Mouse (Mus musculus): ENCODE data around the gene Tnnt2. TPM values are rescaled to one million over a fixed set of nuclear protein-coding genes. Genes with fewer than 3 reads are reported as not detected.

Gene Tnnt2
- total RNA-seq, 2 experiments from 2014 or later = not detected

DNA sequence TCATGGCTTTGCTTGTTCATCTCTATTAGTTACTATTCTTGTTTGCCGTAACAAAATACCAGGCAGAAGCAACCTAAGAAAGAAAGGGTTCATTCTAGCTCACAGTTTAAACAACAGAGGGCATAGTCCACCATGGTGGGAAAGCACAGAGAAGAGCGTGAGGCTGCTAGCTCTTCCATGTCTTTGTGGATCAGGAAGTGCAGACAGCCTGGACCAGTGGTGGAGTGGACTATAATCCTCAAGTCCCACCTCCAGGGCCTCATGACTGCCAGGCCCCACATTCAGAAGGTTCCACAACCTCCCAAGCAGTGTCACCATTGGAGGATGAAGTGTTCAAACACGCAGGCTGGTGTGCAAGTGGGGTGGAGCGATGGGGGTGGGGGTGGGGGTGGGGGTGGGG lies 17.0 kb downstream of the Tnnt2 start:
- ATAC-seq (replicated peaks; ENCODE audit: poor library complexity, severe bottlenecking) = no peak

DNA sequence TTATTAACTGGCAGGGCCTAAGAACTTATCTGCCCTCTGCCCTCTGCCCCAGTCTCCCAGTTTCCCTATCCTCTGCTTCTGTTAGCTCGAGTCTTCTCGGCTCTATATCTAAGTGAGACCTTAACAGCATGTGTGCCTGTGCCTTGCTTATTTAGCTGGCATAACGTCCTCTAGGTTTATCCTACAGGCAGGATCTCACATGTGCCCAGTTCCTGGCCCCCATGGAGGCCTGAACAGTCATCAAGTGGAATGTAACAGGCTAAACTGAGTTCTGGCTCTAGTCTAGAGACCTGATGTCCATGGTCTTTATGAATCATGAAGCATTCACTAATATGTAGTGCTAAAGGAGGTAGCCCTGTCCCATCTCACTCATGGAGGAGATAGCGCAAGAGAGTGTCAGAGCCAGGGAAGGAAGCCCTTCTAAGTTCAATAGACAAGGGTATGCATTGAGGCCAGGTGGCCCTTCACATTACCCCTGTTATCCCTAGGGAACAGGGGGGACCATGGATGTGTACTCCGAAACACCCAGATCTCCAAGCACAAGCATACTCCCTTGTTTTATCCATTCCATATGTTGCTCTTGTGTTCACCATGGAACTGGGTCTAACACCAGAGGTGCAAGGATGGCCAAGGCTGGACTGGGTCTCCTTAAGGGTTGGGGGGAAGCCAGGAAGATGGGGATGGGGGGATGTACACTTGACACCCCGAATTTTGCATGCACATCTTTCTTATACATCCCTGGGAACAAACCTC lies 18.6 kb downstream of the Tnnt2 start:
- ATAC-seq (replicated peaks; ENCODE audit: poor library complexity, severe bottlenecking) = no peak

- ATAC-seq (replicated peaks; ENCODE audit: poor library complexity, severe bottlenecking) = no peak
Measured at GRCm38 (mm10) chr1:135855344-135855687, 19.2 kb downstream of the Tnnt2 start.

- ATAC-seq (replicated peaks; ENCODE audit: poor library complexity, severe bottlenecking) = no peak
Measured at GRCm38 (mm10) chr1:135856070-135856469, 19.9 kb downstream of the Tnnt2 start.

- ATAC-seq (replicated peaks; ENCODE audit: poor library complexity, severe bottlenecking) = no peak
Measured at GRCm38 (mm10) chr1:135857137-135857775, 21.1 kb downstream of the Tnnt2 start.

- no peak for ATAC-seq (replicated peaks; ENCODE audit: poor library complexity, severe bottlenecking)
Measured at GRCm38 (mm10) chr1:135858533-135858932, 22.4 kb downstream of the Tnnt2 start.

GRCm38 (mm10) chr1:135861091-135861490 lies 24.9 kb downstream of the Tnnt2 start:
- no peak for ATAC-seq (replicated peaks; ENCODE audit: poor library complexity, severe bottlenecking)

DNA sequence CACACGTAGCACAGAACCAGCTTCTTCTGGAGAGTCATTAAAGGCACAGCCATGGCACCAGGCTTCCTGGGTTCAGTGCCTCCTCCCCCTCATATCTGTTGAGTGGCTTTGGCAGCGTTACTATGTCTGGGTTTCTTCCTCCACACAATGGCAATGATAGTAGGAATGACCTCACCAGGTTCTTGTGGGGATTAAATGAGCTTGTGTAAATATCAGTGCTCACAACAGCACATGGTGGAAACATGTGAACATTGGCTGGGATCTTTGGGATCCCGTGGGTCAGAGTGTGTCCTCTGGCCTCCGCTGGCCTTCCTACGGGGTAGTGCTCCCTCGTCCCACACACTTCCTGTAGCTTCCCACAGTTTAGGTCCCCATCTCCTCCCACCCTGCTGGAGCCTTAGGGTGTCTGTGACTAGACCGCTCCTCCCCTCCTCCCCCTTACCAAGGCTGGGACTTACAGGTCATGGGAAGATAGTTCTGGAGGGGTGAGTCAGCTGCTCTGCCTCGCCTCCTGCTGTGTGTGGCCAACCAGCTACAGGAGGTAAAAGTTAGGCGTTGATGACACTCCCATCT lies 25.9 kb downstream of the Tnnt2 start:
- no peak for ATAC-seq (replicated peaks; ENCODE audit: poor library complexity, severe bottlenecking)

DNA sequence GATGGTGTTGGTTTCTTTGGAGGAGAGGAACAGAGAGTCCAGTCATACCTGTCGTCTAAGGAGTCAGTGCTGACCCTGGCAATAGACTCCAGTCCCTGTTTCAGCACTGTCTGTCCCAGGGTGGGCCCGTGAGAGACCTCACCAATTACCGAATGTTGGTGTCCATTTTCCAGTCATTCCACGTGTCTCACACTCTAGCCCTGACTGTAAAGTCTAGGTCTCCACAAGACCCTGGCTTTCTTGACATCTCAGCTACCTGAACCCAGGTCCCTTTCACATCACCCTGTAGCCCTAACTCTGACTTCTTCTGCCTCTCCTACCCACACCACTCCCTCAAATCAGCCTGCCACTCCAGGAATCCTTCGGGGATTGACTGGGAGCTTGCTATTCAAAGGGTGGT lies 26.4 kb downstream of the Tnnt2 start:
- no peak for ATAC-seq (replicated peaks; ENCODE audit: poor library complexity, severe bottlenecking)

GRCm38 (mm10) chr1:135863786-135864335 lies 27.7 kb downstream of the Tnnt2 start:
- no peak for ATAC-seq (replicated peaks; ENCODE audit: poor library complexity, severe bottlenecking)

DNA sequence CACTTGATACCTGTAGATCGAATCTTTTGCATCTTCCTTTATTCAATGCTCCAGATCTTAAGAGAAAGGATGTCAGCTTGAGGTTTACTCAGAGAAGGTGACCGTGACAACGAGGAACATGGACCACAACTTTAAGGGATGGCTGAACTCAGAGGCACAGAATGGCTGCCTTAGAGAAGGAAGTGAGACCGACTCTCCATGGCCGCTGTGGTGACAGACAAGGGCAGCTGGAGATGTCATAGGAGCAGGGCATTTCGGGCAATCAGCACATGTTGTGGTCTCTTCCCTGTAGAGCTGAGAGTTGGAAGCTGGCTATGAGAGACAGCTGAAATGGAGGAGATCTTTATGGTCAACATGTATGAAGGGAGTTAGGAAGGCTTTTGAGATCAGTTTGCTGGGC lies 28.7 kb downstream of the Tnnt2 start:
- ATAC-seq (replicated peaks; ENCODE audit: poor library complexity, severe bottlenecking) = peak; percentile 47; the same call in 1 of the 2 replicates

- ATAC-seq (replicated peaks; ENCODE audit: poor library complexity, severe bottlenecking) = peak; percentile 88
Measured at GRCm38 (mm10) chr1:135865518-135866194, 29.5 kb downstream of the Tnnt2 start.

DNA sequence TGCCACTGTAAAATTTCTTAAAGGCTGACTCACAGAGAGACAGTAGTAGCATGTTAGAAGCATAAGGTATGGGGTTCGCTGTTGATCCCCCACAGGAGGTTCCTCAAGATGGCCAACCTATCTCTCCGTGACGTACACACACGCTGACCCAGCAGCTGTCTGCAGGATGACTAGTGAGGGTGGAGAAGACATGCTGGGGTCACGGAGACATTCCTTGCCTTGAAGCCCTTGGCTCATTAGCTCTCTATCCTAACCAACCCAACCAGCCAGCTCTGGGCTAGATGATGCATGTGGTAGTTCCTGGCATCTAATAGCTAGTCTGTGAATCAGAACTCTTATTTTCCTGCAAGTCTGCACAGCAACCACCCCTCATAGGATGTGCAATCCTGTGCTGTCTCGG lies 32.4 kb downstream of the Tnnt2 start:
- no peak for ATAC-seq (replicated peaks; ENCODE audit: poor library complexity, severe bottlenecking)

DNA sequence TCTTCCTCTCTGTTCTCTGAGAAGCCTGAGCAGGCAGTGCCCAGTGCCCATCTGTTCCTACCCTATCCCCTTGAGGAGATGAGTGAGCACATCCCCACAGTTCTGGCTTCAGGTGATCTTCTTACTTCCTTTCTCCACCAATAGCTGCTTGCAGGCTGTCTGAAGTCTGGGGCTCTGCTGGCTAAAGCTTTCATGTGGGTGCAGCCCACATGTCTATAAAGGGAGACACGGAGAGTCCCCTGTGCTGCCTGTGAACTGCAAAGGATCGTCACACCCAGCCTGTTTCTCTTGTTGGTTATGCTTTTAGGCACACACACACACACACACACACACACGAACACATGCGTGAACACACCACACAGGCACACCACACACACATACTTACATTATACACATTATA lies 36.8 kb downstream of the Tnnt2 start:
- no peak for ATAC-seq (replicated peaks; ENCODE audit: poor library complexity, severe bottlenecking)

GRCm38 (mm10) chr1:135877248-135877647 lies 41.1 kb downstream of the Tnnt2 start:
- ATAC-seq (replicated peaks; ENCODE audit: poor library complexity, severe bottlenecking) = no peak

GRCm38 (mm10) chr1:135882385-135883109 lies 46.4 kb downstream of the Tnnt2 start:
- ATAC-seq (replicated peaks; ENCODE audit: poor library complexity, severe bottlenecking) = peak; percentile 82

- no peak for ATAC-seq (replicated peaks; ENCODE audit: poor library complexity, severe bottlenecking)
Measured at GRCm38 (mm10) chr1:135889461-135890185, 53.5 kb downstream of the Tnnt2 start.

DNA sequence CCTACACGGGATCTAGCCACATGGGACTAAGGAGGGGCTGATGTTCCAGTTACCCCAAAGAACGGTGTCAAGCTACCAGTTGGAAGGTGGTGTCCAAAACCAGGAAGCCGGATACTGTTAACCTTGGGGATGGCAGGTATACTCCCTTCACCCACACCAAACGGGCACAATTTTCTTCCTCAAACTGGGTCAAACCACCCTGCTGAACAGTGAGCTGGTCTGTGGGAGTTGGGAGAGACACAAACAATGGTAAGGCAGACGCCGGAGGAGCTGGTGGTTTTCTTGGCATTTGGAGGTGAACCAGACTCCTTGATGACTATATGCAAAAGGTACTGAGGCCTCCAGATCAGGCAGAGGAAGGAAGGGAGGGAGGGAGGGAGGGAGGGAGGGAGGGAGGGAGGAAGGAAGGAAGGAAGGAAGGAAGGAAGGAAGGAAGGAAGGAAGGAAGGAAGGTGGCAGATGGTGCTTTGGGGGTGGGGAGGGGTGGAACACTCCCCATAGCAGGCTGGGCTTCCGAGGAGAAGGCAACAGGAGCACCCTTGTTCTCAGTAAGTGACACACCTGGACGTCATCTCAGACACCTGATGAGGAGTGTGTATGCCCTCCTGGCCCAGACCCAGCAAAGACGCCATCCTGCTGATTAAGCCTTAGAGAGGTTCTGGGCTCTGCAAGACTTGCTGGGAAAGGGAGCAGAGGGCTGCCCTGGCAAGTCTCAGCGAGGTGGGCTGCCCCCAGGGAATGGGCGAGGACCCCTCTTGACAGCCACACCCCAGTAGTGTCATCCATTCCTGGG lies 55.5 kb downstream of the Tnnt2 start:
- ATAC-seq (replicated peaks; ENCODE audit: poor library complexity, severe bottlenecking) = no peak

GRCm38 (mm10) chr1:135892233-135892632 lies 56.1 kb downstream of the Tnnt2 start:
- no peak for ATAC-seq (replicated peaks; ENCODE audit: poor library complexity, severe bottlenecking)

All from granulocyte monocyte progenitor cell, adult 5-6 weeks (primary cell).